Mouse (Mus musculus) kidney, postnatal 10 days (tissue): ENCODE results near the gene Ppp3r1.
A peak's percentile ranks its signal among the peaks of the same experiment; 100 is the strongest.

Source experiments
- DNase-seq: peaks from one replicate; pipeline ENCODE4 v3.0.0; 2021; ENCODE audit warnings: mixed read lengths

The Ppp3r1 gene

GRCm38 (mm10) chr11:17158858-17159737 is at the start of gene Ppp3r1:
Ppp3r1 (plus strand) TSS chr11:17159263.
- peak; percentile 98 for DNase-seq

GRCm38 (mm10) chr11:17112419-17113090 is 46.5 kb upstream of the Ppp3r1 start:
- no peak for DNase-seq

- no peak for DNase-seq
These were observed 32.6 kb upstream of the Ppp3r1 start for GRCm38 (mm10) chr11:17126418-17126817.

- no peak for DNase-seq
These were observed 23.4 kb upstream of the Ppp3r1 start for GRCm38 (mm10) chr11:17135638-17136037.

- no peak for DNase-seq
These were observed 20.6 kb upstream of the Ppp3r1 start for GRCm38 (mm10) chr11:17138306-17139033.

GRCm38 (mm10) chr11:17159738-17160241 is 727 bp downstream of the Ppp3r1 start:
- peak; percentile 53 for DNase-seq

- DNase-seq = peak; percentile 67
These were observed 1.2 kb downstream of the Ppp3r1 start for GRCm38 (mm10) chr11:17160242-17160641.

- no peak for DNase-seq
These were observed 4.9 kb downstream of the Ppp3r1 start for GRCm38 (mm10) chr11:17163956-17164355.

- DNase-seq = no peak
These were observed 7.6 kb downstream of the Ppp3r1 start for GRCm38 (mm10) chr11:17166627-17167026.

- no peak for DNase-seq
These were observed 10.2 kb downstream of the Ppp3r1 start for GRCm38 (mm10) chr11:17169262-17169661.

GRCm38 (mm10) chr11:17170938-17171729 is 12.1 kb downstream of the Ppp3r1 start:
- DNase-seq = no peak

- no peak for DNase-seq
These were observed 13.2 kb downstream of the Ppp3r1 start for GRCm38 (mm10) chr11:17172300-17172699.

- no peak for DNase-seq
These were observed 17.6 kb downstream of the Ppp3r1 start for GRCm38 (mm10) chr11:17176638-17177037.

GRCm38 (mm10) chr11:17180753-17181152 is 21.7 kb downstream of the Ppp3r1 start:
- DNase-seq = no peak

GRCm38 (mm10) chr11:17181807-17182206 is 22.7 kb downstream of the Ppp3r1 start, which contains the start of gene Wdr92:
Wdr92 (plus strand) TSS chr11:17182107.
- DNase-seq = no peak

- DNase-seq = no peak
These were observed 24.1 kb downstream of the Ppp3r1 start for GRCm38 (mm10) chr11:17183165-17183564.

GRCm38 (mm10) chr11:17187649-17188048 is 28.6 kb downstream of the Ppp3r1 start:
- no peak for DNase-seq

- no peak for DNase-seq
These were observed 29.7 kb downstream of the Ppp3r1 start for GRCm38 (mm10) chr11:17188786-17189185.

GRCm38 (mm10) chr11:17192151-17192844 is 33.2 kb downstream of the Ppp3r1 start:
- DNase-seq = no peak

GRCm38 (mm10) chr11:17199170-17199569 is 40.1 kb downstream of the Ppp3r1 start:
- DNase-seq = no peak

- no peak for DNase-seq
These were observed 40.9 kb downstream of the Ppp3r1 start for GRCm38 (mm10) chr11:17199840-17200501.
